ENCODE assay signal across 11 mouse cellular contexts in the genomic region with DNA sequence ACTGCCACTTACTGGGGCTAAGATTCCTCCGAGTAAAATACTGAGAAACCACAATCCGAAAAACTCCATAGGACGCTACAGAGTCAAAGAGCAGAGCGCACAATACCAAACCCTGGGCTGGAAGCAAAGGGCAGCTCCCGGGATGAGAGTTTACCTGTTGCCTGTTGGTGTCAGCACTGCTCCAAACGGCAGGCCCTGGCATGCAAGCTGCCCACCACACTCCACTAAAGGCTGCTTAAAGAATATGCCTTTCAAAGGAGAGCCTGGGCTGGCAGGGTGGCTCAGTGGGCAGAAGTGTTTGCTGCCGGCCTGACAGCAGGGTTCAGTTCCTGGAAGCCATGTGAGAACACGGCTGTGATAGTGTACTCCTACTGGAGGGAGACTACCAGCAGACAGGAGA. TPM values are rescaled to one million over a fixed set of nuclear protein-coding genes. Genes with fewer than 3 reads are reported as not detected.
DNase-seq lines count a peak whose midpoint lies in the region; ATAC-seq and TF ChIP-seq lines count a peak whose summit lies in the region.
"Had no signal": no experiment of that assay in that cellular context is flagged by ENCODE, and none has a peak within 500 bp of the region (broad histone marks: within the 10 kb centered on the region; RNA-seq: fewer than 3 reads in every experiment).

No protein-coding gene starts in this region.

- H3K4me2 ChIP-seq in forebrain, embryonic 12.5 days, result no peak overlapping the region
- no peak overlapping the region for H3K4me2 ChIP-seq in forebrain, postnatal 0 days (ENCODE audit: low read depth)
- no peak overlapping the region for H3K4me2 ChIP-seq in heart, embryonic 15.5 days
- H3K4me2 ChIP-seq in stomach, embryonic 16.5 days (ENCODE audit: low read depth, low read length), result no peak overlapping the region
- H3K4me2 ChIP-seq: lung, embryonic 14.5 days had no signal

- DNase-seq in forebrain, postnatal 0 days, result no peak
- no peak for DNase-seq in lung, adult 2 months
- no peak for DNase-seq in lung, postnatal 4 days
- DNase-seq in layer of hippocampus, postnatal 10 days (ENCODE audit: low spot score in 2 of 2), result no peak
- no peak for DNase-seq in left cerebral cortex, adult 8-10 months (ENCODE audit: low spot score in 2 of 2)
- DNase-seq: adrenal gland, adult 2 months; kidney, postnatal 25 days; lung, embryonic 14.5 days had no signal

- H3K27ac ChIP-seq in forebrain, embryonic 12.5 days, result peak overlapping the region; percentile 85
- no peak overlapping the region for H3K27ac ChIP-seq in forebrain, postnatal 0 days (ENCODE audit: low read depth, low read length)
- peak overlapping the region; percentile 88 for H3K27ac ChIP-seq in heart, embryonic 15.5 days
- H3K27ac ChIP-seq in stomach, embryonic 16.5 days (ENCODE audit: low read length), result no peak overlapping the region

- no peak for TF ChIP-seq POLR2A in lung, adult 2 months (IDR thresholded peaks at IDR 0.05; ENCODE audit: borderline replicate concordance, extremely low read depth, low read depth, low read length)

- no peaks in the 10 kb centered on the region for H3K9me3 ChIP-seq in forebrain, embryonic 12.5 days
- no peaks in the 10 kb centered on the region for H3K9me3 ChIP-seq in forebrain, postnatal 0 days (ENCODE audit: low read length)
- H3K9me3 ChIP-seq in heart, embryonic 15.5 days (replicated peaks), result no peaks in the 10 kb centered on the region
- H3K9me3 ChIP-seq in stomach, embryonic 16.5 days (replicated peaks; ENCODE audit: control insufficient read depth, low read length), result no peaks in the 10 kb centered on the region

- H3K36me3 ChIP-seq in forebrain, embryonic 12.5 days (replicated peaks), result peaks cover 23% of the 10 kb centered on the region
- H3K36me3 ChIP-seq in forebrain, postnatal 0 days (ENCODE audit: insufficient read depth), result peaks cover under 1% of the 10 kb centered on the region; the same call in 1 of the 2 replicates
- H3K36me3 ChIP-seq in heart, embryonic 15.5 days, result no peaks in the 10 kb centered on the region; the same call in 1 of the 2 replicates
- H3K36me3 ChIP-seq in stomach, embryonic 16.5 days (ENCODE audit: control insufficient read depth, insufficient read depth, low read length), result no peaks in the 10 kb centered on the region

- no peaks in the 10 kb centered on the region for H3K27me3 ChIP-seq in forebrain, embryonic 12.5 days
- H3K27me3 ChIP-seq in forebrain, postnatal 0 days (ENCODE audit: insufficient read depth, low read length), result no peaks in the 10 kb centered on the region
- H3K27me3 ChIP-seq in heart, embryonic 15.5 days, result no peaks in the 10 kb centered on the region
- H3K27me3 ChIP-seq in stomach, embryonic 16.5 days (ENCODE audit: control insufficient read depth, insufficient read depth, low read length), result no peaks in the 10 kb centered on the region

- ATAC-seq in forebrain, embryonic 12.5 days (ENCODE audit: low FRiP score), result no peak
- no peak for ATAC-seq in forebrain, postnatal 0 days
- no peak for ATAC-seq in heart, embryonic 15.5 days (replicated peaks; ENCODE audit: insufficient number of reproducible peaks, insufficient read depth, low FRiP score, low read depth)
- ATAC-seq in stomach, embryonic 16.5 days (ENCODE audit: insufficient read depth, low FRiP score), result no peak

- H3K9ac ChIP-seq in forebrain, embryonic 12.5 days, result peak overlapping the region; percentile 29; the same call in 1 of the 2 replicates
- no peak overlapping the region; the same call in 1 of the 2 replicates for H3K9ac ChIP-seq in forebrain, postnatal 0 days
- no peak overlapping the region for H3K9ac ChIP-seq in heart, embryonic 15.5 days
- H3K9ac ChIP-seq in stomach, embryonic 16.5 days (ENCODE audit: low read length), result 0 out of 2 replicates have a peak overlapping the region, but pooled peaks have one; percentile 14
- H3K9ac ChIP-seq: lung, embryonic 14.5 days had no signal

- no peak overlapping the region for H3K4me3 ChIP-seq in forebrain, embryonic 12.5 days (replicated peaks)
- no peak overlapping the region for H3K4me3 ChIP-seq in forebrain, postnatal 0 days (ENCODE audit: low read depth, low read length)
- no peak overlapping the region for H3K4me3 ChIP-seq in lung, adult 2 months (replicated peaks; ENCODE audit: extremely low read depth, low read depth, low read length)
- no peak overlapping the region for H3K4me3 ChIP-seq in heart, embryonic 15.5 days
- H3K4me3 ChIP-seq in stomach, embryonic 16.5 days (replicated peaks; ENCODE audit: low read length), result no peak overlapping the region

- peaks cover 49% of the 10 kb centered on the region for H3K4me1 ChIP-seq in forebrain, embryonic 12.5 days
- H3K4me1 ChIP-seq in forebrain, postnatal 0 days (ENCODE audit: insufficient read depth), result 0 out of 2 replicates have a peak, but pooled peaks cover 3% of the 10 kb centered on the region
- H3K4me1 ChIP-seq in lung, adult 2 months (ENCODE audit: control insufficient read depth, insufficient read depth, low read length), result peaks cover 11% of the 10 kb centered on the region
- H3K4me1 ChIP-seq in heart, embryonic 15.5 days (replicated peaks), result peaks cover 75% of the 10 kb centered on the region
- H3K4me1 ChIP-seq in stomach, embryonic 16.5 days (ENCODE audit: control insufficient read depth, insufficient read depth, low read length), result peaks cover 27% of the 10 kb centered on the region

- 77% methylated on average over 8 of the region's 8 CpGs for WGBS in forebrain, embryonic 12.5 days
- WGBS in forebrain, postnatal 0 days, result 50% methylated on average over 8 of the region's 8 CpGs
- 63% methylated on average over 8 of the region's 8 CpGs for WGBS in lung, adult 2 months
- 50% methylated on average over 8 of the region's 8 CpGs for WGBS in heart, embryonic 15.5 days
- 66% methylated on average over 8 of the region's 8 CpGs for WGBS in stomach, embryonic 16.5 days

- no peak for TF ChIP-seq CTCF in forebrain, postnatal 0 days (IDR thresholded peaks at IDR 0.05; ENCODE audit: low read depth)
- TF ChIP-seq CTCF in lung, adult 2 months (IDR thresholded peaks at IDR 0.05; ENCODE audit: insufficient read depth, low read length), result 0 out of 2 replicates have a peak, but pooled peaks have one; percentile 11

RNA-seq across cellular contexts. Expression of a gene that starts 25.2 kb away (rescaled TPM):
- polyA plus RNA-seq in forebrain, embryonic 12.5 days (2016; fragmentation: Nextera tagmentation; extraction: Ambion mirVana), result 0.82 and 0.88 TPM in 2 replicates
- total RNA-seq in forebrain, postnatal 0 days (2014; rRNA removed), result 1.1 and 1.3 TPM in 2 replicates
- polyA plus RNA-seq in forebrain, postnatal 0 days (2015; fragmentation: Nextera tagmentation; extraction: Ambion mirVana), result 1.8 and 2.4 TPM in 2 replicates
- polyA plus RNA-seq in lung, adult 2 months (2012; rRNA removed), result 96.6 and 100 TPM in 2 replicates
- polyA plus RNA-seq in heart, embryonic 15.5 days (2015; fragmentation: Nextera tagmentation; extraction: Ambion mirVana), result 2.7 and 18.4 TPM in 2 replicates
- 7.3 and 9.1 TPM in 2 replicates for polyA plus RNA-seq in stomach, embryonic 16.5 days (2015; fragmentation: Nextera tagmentation; extraction: Ambion mirVana)
- total RNA-seq in layer of hippocampus, postnatal 10 days (2021), result 10 to 100 TPM; 12.1 to 12.9 TPM
- 10 to 100 TPM; 26.2 to 60.3 (median 40.2) TPM for total RNA-seq in left cerebral cortex, adult 8-10 months (2022)

RNA-seq across cellular contexts. Expression of a gene that starts 50.9 kb away (rescaled TPM):
- 256 and 277 TPM in 2 replicates for polyA plus RNA-seq in forebrain, embryonic 12.5 days (2016; fragmentation: Nextera tagmentation; extraction: Ambion mirVana)
- total RNA-seq in forebrain, postnatal 0 days (2014; rRNA removed), result 159 and 178 TPM in 2 replicates
- 148 and 167 TPM in 2 replicates for polyA plus RNA-seq in forebrain, postnatal 0 days (2015; fragmentation: Nextera tagmentation; extraction: Ambion mirVana)
- 86.7 and 104 TPM in 2 replicates for polyA plus RNA-seq in lung, adult 2 months (2012; rRNA removed)
- polyA plus RNA-seq in heart, embryonic 15.5 days (2015; fragmentation: Nextera tagmentation; extraction: Ambion mirVana), result 72.7 and 95.4 TPM in 2 replicates
- polyA plus RNA-seq in stomach, embryonic 16.5 days (2015; fragmentation: Nextera tagmentation; extraction: Ambion mirVana), result 145 and 159 TPM in 2 replicates
- 100 to 1,000 TPM; 104 TPM for total RNA-seq in layer of hippocampus, postnatal 10 days (2021)
- 10 to 100 TPM; 76.3 to 95.4 (median 86.2) TPM for total RNA-seq in left cerebral cortex, adult 8-10 months (2022)

RNA-seq across cellular contexts. Expression of a gene that starts 57.3 kb away (rescaled TPM):
- 13.9 and 19.4 TPM in 2 replicates for polyA plus RNA-seq in forebrain, embryonic 12.5 days (2016; fragmentation: Nextera tagmentation; extraction: Ambion mirVana)
- total RNA-seq in forebrain, postnatal 0 days (2014; rRNA removed), result 5.8 and 8.2 TPM in 2 replicates
- polyA plus RNA-seq in forebrain, postnatal 0 days (2015; fragmentation: Nextera tagmentation; extraction: Ambion mirVana), result 5.9 and 7.1 TPM in 2 replicates
- 59.9 and 72.5 TPM in 2 replicates for polyA plus RNA-seq in lung, adult 2 months (2012; rRNA removed)
- 23.6 and 30.5 TPM in 2 replicates for polyA plus RNA-seq in heart, embryonic 15.5 days (2015; fragmentation: Nextera tagmentation; extraction: Ambion mirVana)
- polyA plus RNA-seq in stomach, embryonic 16.5 days (2015; fragmentation: Nextera tagmentation; extraction: Ambion mirVana), result 71.4 and 73.0 TPM in 2 replicates
- total RNA-seq in layer of hippocampus, postnatal 10 days (2021), result 10 to 100 TPM; 11.7 to 13.1 TPM
- total RNA-seq in left cerebral cortex, adult 8-10 months (2022), result 10 to 100 TPM; 21.4 to 31.5 (median 25.0) TPM

Comparison
In these comparisons a context has a peak if more than half of its experiments do, and no peak if none do; other contexts are left out.
1. H3K27ac ChIP-seq: peak in forebrain, embryonic 12.5 days (single experiment) and heart, embryonic 15.5 days (single experiment); none in forebrain, postnatal 0 days (single experiment) and stomach, embryonic 16.5 days (single experiment).
2. H3K9ac ChIP-seq: peak in forebrain, embryonic 12.5 days (single experiment) and stomach, embryonic 16.5 days (single experiment); none in forebrain, postnatal 0 days (single experiment) and heart, embryonic 15.5 days (single experiment).